Mouse (Mus musculus): ENCODE data around the gene Rara. TPM values are rescaled to one million over a fixed set of nuclear protein-coding genes. Genes with fewer than 3 reads are reported as not detected.

Gene Rara
- polyA plus RNA-seq, 1 experiment from 2014 or later = 20.1 TPM

DNA sequence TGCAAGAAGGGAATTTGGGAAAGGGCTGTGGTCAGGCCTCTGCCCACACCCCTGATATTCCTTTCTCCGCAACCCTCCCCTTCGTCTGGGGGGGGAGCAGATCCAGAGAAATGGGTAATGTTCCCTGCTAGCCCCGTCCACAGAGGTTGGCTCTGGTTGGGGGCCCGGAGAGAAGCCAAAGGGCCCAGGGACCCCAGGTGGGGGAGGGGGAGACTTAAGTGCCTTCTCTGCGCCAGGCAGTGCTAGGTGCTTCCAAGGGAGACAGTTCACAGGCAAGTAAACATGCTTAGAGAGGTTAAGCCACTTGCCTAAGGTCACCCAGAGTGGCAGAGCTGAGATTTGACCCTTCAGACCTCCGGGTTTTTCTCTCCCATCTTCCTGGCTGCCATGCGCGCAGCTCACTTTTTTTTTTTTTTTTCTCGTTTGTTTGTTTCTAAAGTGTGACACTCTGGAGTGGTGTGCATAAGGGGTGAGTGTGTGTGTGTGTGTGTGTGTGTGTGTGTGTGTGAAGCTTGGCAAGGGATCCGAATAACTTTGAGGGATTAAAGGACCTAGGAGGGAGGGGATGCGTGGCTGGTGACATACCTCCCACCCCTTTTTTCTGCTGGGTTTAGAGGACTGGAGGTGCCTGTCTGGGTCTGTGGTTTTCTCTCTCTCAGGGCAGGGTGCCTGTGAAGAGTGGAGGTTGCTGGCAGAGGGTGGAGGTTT, 17.4 kb downstream of the Rara start:
- Histone ChIP-seq H3K9ac (ENCODE audit: low read length) (peak overlapping the region; percentile 56), H3K9me3 (ENCODE audit: control insufficient read depth, low read length) (no peaks in the 10 kb centered on the region), H3K4me3 (ENCODE audit: low read depth, low read length) (no peak overlapping the region), H3K27ac (replicated peaks) (peak overlapping the region; percentile 98), H3K4me1 (replicated peaks; ENCODE audit: control insufficient read depth, insufficient read depth) (peaks cover 47% of the 10 kb centered on the region), H3K27me3 (ENCODE audit: control insufficient read depth, insufficient read depth, low read length) (no peaks in the 10 kb centered on the region), H3K4me2 (replicated peaks; ENCODE audit: low read depth) (peak overlapping the region; percentile 93), H3K36me3 (ENCODE audit: control insufficient read depth, insufficient read depth, low read length) (no peaks in the 10 kb centered on the region)
- 28% methylated on average over 10 of the region's 11 CpGs for WGBS
- DNase-seq (ENCODE audit: low spot score) (no peak), ATAC-seq (ENCODE audit: low FRiP score, low TSS enrichment) (no peak)
- TF ChIP-seq CTCF (IDR thresholded peaks at IDR 0.05; ENCODE audit: low read depth) (no peak), EP300 (optimal IDR thresholded peaks at IDR 0.05) (no peak)

DNA sequence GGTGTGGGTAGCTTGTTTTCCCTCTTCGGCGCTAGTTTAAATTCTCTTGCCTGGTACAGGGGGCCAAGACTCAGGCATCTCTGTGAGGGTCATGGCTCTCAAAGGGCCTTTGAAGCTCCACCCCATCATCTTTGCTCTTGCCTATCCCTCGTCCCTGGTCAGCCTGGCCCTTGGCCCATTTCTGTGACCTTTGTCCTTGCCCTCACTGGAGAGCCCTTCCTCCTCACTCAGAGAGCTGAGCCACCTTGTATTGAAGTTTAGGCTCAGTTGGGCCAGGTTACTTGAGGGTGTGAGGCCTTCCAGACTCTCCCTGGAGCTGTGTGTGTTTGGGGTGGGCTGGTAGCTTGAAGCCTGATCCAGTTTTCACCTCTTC, 18.0 kb downstream of the Rara start:
- Histone ChIP-seq H3K36me3 (ENCODE audit: control insufficient read depth, insufficient read depth, low read length) (no peaks in the 10 kb centered on the region), H3K9ac (ENCODE audit: low read length) (peak overlapping the region; percentile 43), H3K4me3 (ENCODE audit: low read depth, low read length) (no peak overlapping the region), H3K4me2 (replicated peaks; ENCODE audit: low read depth) (peak overlapping the region; percentile 25; the same call in 1 of the 2 replicates), H3K27me3 (ENCODE audit: control insufficient read depth, insufficient read depth, low read length) (no peaks in the 10 kb centered on the region), H3K27ac (replicated peaks) (peak overlapping the region; percentile 98), H3K4me1 (replicated peaks; ENCODE audit: control insufficient read depth, insufficient read depth) (peaks cover 48% of the 10 kb centered on the region), H3K9me3 (ENCODE audit: control insufficient read depth, low read length) (no peaks in the 10 kb centered on the region)
- DNase-seq (ENCODE audit: low spot score) (peak; percentile 58), ATAC-seq (ENCODE audit: low FRiP score, low TSS enrichment) (no peak)
- TF ChIP-seq EP300 (optimal IDR thresholded peaks at IDR 0.05) = no peak
- TF ChIP-seq CTCF (IDR thresholded peaks at IDR 0.05; ENCODE audit: low read depth) = no peak
- 50% methylated on average over 3 of the region's 3 CpGs for WGBS

DNA sequence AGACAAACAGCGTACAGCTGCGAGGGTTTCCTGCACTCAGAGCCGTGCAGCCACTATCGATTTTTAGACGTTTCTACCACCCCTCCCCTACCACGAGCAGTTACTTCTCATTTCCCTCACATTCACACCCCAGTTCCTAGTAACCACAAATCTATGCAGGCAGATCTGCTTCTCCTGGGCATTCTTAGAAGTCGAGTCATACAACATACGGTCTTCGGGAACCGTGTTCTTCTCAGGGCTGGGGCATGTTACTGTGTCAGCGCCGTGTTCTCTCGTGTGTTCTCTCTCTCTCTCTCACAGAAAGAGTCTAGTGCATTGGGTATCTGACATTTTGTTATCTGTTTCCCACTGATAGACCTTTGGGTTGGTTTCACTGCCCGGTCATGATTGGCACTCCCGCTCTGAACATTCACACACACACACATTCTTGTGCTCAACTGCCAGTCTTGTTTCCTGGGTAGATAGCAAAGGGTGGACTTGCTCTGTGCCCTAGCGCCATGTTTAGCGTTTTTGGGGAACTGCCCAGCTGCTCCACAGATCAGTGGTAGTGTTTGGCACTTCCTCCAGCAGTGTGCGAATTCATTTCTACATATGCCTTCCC, 20.5 kb downstream of the Rara start:
- TF ChIP-seq EP300 (optimal IDR thresholded peaks at IDR 0.05) (no peak), CTCF (IDR thresholded peaks at IDR 0.05; ENCODE audit: low read depth) (no peak)
- Histone ChIP-seq H3K4me3 (ENCODE audit: low read depth, low read length) (no peak overlapping the region), H3K36me3 (ENCODE audit: control insufficient read depth, insufficient read depth, low read length) (no peaks in the 10 kb centered on the region), H3K9ac (ENCODE audit: low read length) (no peak overlapping the region), H3K27ac (replicated peaks) (peak overlapping the region; percentile 73), H3K4me1 (replicated peaks; ENCODE audit: control insufficient read depth, insufficient read depth) (peaks cover 42% of the 10 kb centered on the region), H3K9me3 (ENCODE audit: control insufficient read depth, low read length) (no peaks in the 10 kb centered on the region), H3K27me3 (ENCODE audit: control insufficient read depth, insufficient read depth, low read length) (no peaks in the 10 kb centered on the region), H3K4me2 (replicated peaks; ENCODE audit: low read depth) (no peak overlapping the region; the same call in 1 of the 2 replicates)
- ATAC-seq (ENCODE audit: low FRiP score, low TSS enrichment) (no peak; the same call in 1 of the 2 replicates), DNase-seq (ENCODE audit: low spot score) (peak; percentile 54)
- WGBS = 45% methylated on average over 18 of the region's 18 CpGs

DNA sequence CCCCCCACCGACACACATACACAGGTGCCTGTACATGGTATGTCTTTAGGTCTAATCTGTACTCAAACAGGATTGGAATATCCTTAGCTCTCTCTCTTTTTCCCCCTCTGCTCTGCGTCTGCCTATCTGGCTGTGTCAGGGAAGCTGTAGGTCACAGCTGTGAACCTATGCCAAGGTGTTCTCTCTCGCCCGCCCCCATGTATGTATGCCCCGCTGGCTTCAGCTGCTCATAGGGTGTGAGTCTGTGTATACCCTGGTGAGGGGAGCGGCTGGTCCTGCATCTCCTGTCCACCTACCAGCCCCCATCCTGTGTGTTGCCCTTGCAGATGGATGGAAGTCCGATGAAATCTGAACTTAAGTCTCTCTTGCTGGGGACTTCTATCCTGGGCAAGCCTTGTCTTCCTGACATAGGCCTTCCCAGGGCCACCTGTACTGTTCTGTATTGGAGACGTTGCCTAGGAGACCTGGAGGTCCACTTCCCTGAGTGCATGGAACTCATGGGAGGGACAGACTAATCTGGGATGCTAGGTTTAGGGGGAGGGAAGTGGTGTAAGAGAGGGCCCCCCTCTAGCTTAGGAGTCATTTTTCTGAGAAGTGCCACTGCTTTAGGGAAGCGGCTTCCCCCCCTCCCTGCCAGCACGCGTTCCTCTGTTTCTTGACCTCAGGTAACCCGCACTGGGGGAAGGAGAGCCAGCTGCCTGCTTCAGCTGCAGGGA, 21.8 kb downstream of the Rara start:
- no peaks in the 10 kb centered on the region for H3K36me3 ChIP-seq (ENCODE audit: control insufficient read depth, insufficient read depth, low read length)
- H3K27ac ChIP-seq (replicated peaks) = peak overlapping the region; percentile 92
- H3K9ac ChIP-seq (ENCODE audit: low read length) = peak overlapping the region; percentile 41
- H3K9me3 ChIP-seq (ENCODE audit: control insufficient read depth, low read length) = no peaks in the 10 kb centered on the region
- 53% methylated on average over 12 of the region's 12 CpGs for WGBS
- no peaks in the 10 kb centered on the region for H3K27me3 ChIP-seq (ENCODE audit: control insufficient read depth, insufficient read depth, low read length)
- peaks cover 33% of the 10 kb centered on the region for H3K4me1 ChIP-seq (replicated peaks; ENCODE audit: control insufficient read depth, insufficient read depth)
- ATAC-seq (ENCODE audit: low FRiP score, low TSS enrichment) (no peak), DNase-seq (ENCODE audit: low spot score) (no peak)
- no peak overlapping the region for H3K4me3 ChIP-seq (ENCODE audit: low read depth, low read length)
- TF ChIP-seq EP300 (optimal IDR thresholded peaks at IDR 0.05) (no peak), CTCF (IDR thresholded peaks at IDR 0.05; ENCODE audit: low read depth) (no peak)
- H3K4me2 ChIP-seq (replicated peaks; ENCODE audit: low read depth) = no peak overlapping the region

DNA sequence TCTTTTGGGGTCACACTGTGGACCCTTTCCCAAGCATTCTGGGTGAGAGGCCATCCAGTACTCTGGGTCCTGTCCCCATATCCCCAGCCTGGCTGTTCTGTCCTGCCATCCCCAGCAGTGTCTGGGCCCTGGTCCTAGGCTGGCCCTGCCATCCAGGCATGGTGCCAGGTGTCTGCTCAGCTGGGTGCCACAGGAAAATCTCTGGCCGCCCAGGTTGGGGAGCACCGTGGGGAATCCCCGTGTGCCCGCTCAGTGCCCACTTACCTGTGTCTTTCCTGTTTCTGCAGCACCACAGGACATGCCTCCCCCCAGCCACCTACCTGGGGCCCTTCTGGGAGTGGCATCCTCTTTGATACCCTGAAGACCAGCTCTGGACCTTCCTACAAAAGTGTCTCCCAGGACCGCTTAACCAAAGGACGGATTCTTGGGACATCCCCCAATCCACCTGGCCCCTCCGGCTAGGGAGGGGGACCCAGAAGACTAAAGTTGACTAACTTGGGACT, 22.4 kb downstream of the Rara start:
- no peaks in the 10 kb centered on the region for H3K36me3 ChIP-seq (ENCODE audit: control insufficient read depth, insufficient read depth, low read length)
- H3K4me2 ChIP-seq (replicated peaks; ENCODE audit: low read depth) = no peak overlapping the region
- 67% methylated on average over 7 of the region's 7 CpGs for WGBS
- H3K9ac ChIP-seq (ENCODE audit: low read length) = 0 out of 2 replicates have a peak overlapping the region, but pooled peaks have one; percentile 41
- peaks cover 36% of the 10 kb centered on the region for H3K4me1 ChIP-seq (replicated peaks; ENCODE audit: control insufficient read depth, insufficient read depth)
- ATAC-seq (ENCODE audit: low FRiP score, low TSS enrichment) (no peak), DNase-seq (ENCODE audit: low spot score) (no peak)
- H3K9me3 ChIP-seq (ENCODE audit: control insufficient read depth, low read length) = no peaks in the 10 kb centered on the region
- H3K27me3 ChIP-seq (ENCODE audit: control insufficient read depth, insufficient read depth, low read length) = no peaks in the 10 kb centered on the region
- H3K4me3 ChIP-seq (ENCODE audit: low read depth, low read length) = no peak overlapping the region
- TF ChIP-seq EP300 (optimal IDR thresholded peaks at IDR 0.05) (no peak), CTCF (IDR thresholded peaks at IDR 0.05; ENCODE audit: low read depth) (no peak)
- peak overlapping the region; percentile 92 for H3K27ac ChIP-seq (replicated peaks)

Data from stomach, postnatal 0 days (tissue).